Mouse (Mus musculus) bone marrow, adult 2 months (tissue): Measurements from ENCODE around the gene Ube2a.
A peak's percentile ranks its signal among the peaks of the same experiment; 100 is the strongest.

Experiments
- CTCF ChIP-seq: fragments of 200-500 bp; IDR thresholded peaks from 2 replicates; pipeline ENCODE4 v1.5.1; 2011; ENCODE audit warnings: low read length, control low read depth; ENCODE audit not compliant: control insufficient read depth, insufficient read depth
- POLR2A ChIP-seq: fragments of 200-500 bp; IDR thresholded peaks from 2 replicates; pipeline ENCODE4 v1.6.1; 2011; ENCODE audit warnings: low read depth, mild to moderate bottlenecking, control low read depth, low read length, borderline replicate concordance; ENCODE audit not compliant: control insufficient read depth

DNA sequence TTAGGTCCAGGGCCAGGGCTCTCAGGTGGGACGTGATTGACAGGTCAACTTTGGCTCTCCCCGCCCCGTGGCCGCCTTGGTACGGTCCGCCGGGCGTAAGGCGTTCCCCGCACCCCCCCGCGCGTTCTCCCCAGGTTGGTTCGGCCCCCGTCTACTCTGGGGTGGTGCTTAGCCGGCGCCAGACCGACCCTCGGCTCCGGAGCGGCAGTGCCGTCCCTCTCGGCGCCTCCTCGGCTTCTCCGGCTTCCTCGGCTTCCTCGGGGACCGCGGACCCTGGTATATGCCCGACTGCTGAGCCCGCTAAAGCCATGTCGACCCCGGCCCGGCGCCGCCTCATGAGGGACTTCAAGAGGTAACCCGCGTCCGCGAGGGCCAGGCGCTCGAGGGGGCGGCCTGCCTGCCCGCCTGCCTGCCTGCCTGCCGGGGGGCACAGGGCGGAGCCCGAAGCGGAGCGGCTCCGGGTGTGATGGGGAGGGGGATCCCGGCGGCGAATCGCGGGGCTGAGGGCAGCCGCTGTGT lies 537 bp downstream of the Ube2a start:
- TF ChIP-seq CTCF (peak; percentile 6; the same call in 1 of the 2 replicates), POLR2A (peak; percentile 91; the same call in 1 of the 2 replicates)
